Mouse (Mus musculus): ENCODE measurements around the gene Syndig1l.

The Syndig1l gene

DNA sequence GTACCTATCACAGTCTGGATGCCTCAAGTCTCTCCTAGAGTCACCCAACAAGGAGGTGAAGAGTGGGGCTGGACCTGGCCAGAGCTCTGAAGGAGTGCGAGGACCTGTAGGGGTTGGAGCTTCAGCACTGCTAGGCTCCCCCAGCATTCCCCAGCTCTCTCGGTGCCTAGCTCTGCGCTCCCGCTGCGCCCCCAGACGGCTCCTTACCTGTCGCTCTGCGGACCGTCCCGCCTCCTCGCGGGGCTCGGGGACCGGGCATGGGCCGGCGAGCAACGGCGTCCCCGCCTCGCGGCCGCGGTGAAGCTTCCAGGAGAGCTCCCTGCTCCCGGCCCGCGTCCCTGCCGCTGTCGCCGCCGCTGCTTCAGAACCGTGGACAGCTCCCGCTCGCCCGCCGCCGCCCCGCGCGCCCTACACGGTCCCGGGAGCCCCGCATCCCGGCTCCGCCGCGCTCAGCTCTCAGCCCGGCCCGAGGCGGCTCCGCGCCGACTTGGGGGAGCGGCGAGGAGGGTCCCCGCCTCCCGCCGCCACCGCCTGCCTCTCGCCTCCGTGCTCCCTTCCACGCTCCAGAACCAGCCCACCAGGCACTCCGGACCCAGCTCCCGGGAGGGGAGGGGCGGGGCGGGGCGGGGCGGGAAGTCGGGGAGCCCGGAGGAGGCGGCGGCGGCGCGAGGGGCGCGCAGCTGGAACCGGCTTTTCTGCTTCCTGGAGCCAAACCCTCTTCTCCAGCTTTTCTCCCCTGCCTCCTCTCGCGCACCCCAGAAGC lies at the start of gene Syndig1l:
Gene Syndig1l, minus strand, starts transcription at position 513 of the 763 bp plus-strand sequence.
- DNase-seq (ENCODE audit: inconsistent age in 2 of 2, low spot score in 1 of 2): peak; percentile 77 to 94

GRCm38 (mm10) chr12:84748134-84748533 lies 49.5 kb upstream of the Syndig1l start:
- no peak for DNase-seq (ENCODE audit: inconsistent age in 2 of 2, low spot score in 1 of 2)

- DNase-seq (ENCODE audit: inconsistent age in 2 of 2, low spot score in 1 of 2): no peak
Observed at GRCm38 (mm10) chr12:84745700-84746099, 47.1 kb upstream of the Syndig1l start.

DNA sequence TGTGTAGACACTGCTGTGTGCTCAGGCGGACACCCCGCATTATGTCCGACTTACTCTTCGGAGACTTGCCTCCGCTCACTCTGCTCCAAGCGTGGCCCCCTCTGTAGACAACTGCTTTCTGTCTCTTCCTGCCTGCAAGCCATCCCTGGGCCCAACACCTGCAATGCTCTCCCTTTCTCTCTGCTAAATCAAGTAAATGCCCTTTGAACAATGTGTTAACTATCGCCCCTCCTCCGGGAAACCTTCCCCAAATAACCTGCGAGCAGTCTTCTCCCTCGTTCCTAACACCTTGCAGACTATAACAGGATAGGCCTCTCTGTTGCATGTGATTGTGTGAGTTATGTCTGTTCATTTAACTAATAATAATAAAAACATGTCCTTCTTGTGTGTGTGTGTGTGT lies 44.9 kb upstream of the Syndig1l start:
- DNase-seq (ENCODE audit: inconsistent age in 2 of 2, low spot score in 1 of 2): no peak

- no peak for DNase-seq (ENCODE audit: inconsistent age in 2 of 2, low spot score in 1 of 2)
Observed at GRCm38 (mm10) chr12:84733366-84733765, 34.7 kb upstream of the Syndig1l start.

- DNase-seq (ENCODE audit: inconsistent age in 2 of 2, low spot score in 1 of 2): no peak
Observed at GRCm38 (mm10) chr12:84728421-84728820, 29.8 kb upstream of the Syndig1l start.

GRCm38 (mm10) chr12:84727434-84727833 lies 28.8 kb upstream of the Syndig1l start:
- no peak for DNase-seq (ENCODE audit: inconsistent age in 2 of 2, low spot score in 1 of 2)

GRCm38 (mm10) chr12:84726986-84727385 lies 28.4 kb upstream of the Syndig1l start:
- no peak for DNase-seq (ENCODE audit: inconsistent age in 2 of 2, low spot score in 1 of 2)

DNA sequence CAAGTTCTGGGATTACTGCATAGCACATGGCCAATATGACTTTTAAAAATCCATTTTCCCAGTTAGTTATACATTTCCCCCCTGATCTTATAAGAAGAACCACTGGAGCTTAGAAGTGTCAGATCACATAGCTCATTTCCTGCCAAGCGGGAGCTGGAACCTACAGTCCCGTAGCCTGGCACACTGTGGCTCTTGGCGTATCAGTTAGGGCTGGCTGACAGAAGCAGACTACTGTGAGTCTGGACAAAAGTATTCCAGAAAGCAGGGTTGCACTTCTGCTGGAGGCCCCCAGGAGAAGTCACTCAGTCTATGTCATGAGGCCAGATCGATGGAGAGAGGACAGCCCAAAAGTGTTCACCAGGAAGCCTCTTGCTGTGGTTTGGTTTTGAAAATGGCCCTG lies 27.8 kb upstream of the Syndig1l start:
- no peak for DNase-seq (ENCODE audit: inconsistent age in 2 of 2, low spot score in 1 of 2)

GRCm38 (mm10) chr12:84718462-84719244 lies 20.0 kb upstream of the Syndig1l start:
- DNase-seq (ENCODE audit: inconsistent age in 2 of 2, low spot score in 1 of 2): no peak

DNA sequence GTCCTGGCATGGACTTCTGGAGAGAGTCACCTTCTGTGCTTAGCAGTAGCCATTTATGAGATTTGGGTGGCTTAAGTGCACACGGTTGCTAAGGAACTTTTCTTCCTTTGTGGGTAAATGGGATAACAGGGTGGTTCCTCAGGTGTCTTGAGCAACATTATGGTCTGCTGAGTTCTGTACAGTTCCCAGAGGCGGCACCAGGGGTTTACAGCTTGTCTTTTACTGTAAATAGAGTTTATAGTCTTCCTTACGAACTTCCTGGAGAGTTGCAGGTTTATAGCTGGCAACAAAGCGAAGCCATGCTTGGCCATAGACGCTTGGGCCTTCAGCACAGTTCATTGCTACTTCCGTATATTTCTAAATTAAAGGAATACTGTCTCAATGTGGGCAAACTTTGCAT lies 15.9 kb upstream of the Syndig1l start:
- no peak for DNase-seq (ENCODE audit: inconsistent age in 2 of 2, low spot score in 1 of 2)

GRCm38 (mm10) chr12:84709842-84710439 lies 11.3 kb upstream of the Syndig1l start:
- peak; percentile 10 to 58 for DNase-seq (ENCODE audit: inconsistent age in 2 of 2, low spot score in 1 of 2)

- no peak for DNase-seq (ENCODE audit: inconsistent age in 2 of 2, low spot score in 1 of 2)
Observed at GRCm38 (mm10) chr12:84707804-84708203, 9.2 kb upstream of the Syndig1l start.

- DNase-seq (ENCODE audit: inconsistent age in 2 of 2, low spot score in 1 of 2): no peak
Observed at GRCm38 (mm10) chr12:84706886-84707285, 8.3 kb upstream of the Syndig1l start.

- no peak for DNase-seq (ENCODE audit: inconsistent age in 2 of 2, low spot score in 1 of 2)
Observed at GRCm38 (mm10) chr12:84702586-84702985, 4.0 kb upstream of the Syndig1l start.

GRCm38 (mm10) chr12:84692141-84692540 lies 6.5 kb downstream of the Syndig1l start:
- DNase-seq (ENCODE audit: inconsistent age in 2 of 2, low spot score in 1 of 2): no peak

DNA sequence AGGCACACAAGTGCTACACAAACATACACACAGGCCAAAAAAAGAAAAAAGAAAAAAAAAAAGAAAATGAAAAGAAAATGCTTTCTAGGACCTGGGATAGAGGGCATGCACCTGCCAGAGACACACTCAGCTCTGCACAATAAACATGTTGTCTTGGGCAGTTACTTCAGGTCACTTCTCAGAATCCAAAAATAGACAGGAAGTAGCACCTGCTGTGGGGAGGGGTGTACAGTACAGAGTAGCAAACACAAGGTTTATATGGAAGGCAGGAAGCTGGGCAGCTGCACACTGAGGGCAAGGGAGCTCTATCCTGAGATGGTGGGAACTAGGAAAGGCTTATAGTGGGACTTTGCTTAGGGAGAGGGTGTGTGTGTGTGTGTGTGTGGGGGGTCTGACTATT lies 7.3 kb downstream of the Syndig1l start:
- no peak for DNase-seq (ENCODE audit: inconsistent age in 2 of 2, low spot score in 1 of 2)

GRCm38 (mm10) chr12:84689051-84689450 lies 9.6 kb downstream of the Syndig1l start:
- no peak for DNase-seq (ENCODE audit: inconsistent age in 2 of 2, low spot score in 1 of 2)

- DNase-seq (ENCODE audit: inconsistent age in 2 of 2, low spot score in 1 of 2): no peak
Observed at GRCm38 (mm10) chr12:84687531-84687930, 11.1 kb downstream of the Syndig1l start.

DNA sequence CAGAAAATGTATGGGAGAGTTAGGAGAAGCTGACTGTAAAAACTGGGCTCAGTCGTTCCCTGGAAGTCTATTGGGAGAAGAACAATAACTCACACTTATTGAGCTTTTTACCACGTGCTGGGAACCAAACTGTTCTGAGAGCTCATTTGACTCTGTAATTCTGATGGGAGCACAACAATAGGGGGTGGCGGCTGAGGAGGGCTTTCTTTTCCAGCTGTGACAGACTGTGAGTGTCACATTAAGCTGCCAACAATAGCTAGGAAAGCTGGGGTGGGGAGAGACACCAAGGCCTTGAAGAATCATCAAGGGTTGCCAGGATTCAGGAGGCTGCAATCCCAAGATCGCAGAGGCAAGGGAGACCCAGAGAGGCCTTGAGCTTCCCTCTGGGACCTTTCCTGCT lies 12.5 kb downstream of the Syndig1l start:
- no peak for DNase-seq (ENCODE audit: inconsistent age in 2 of 2, low spot score in 1 of 2)

DNA sequence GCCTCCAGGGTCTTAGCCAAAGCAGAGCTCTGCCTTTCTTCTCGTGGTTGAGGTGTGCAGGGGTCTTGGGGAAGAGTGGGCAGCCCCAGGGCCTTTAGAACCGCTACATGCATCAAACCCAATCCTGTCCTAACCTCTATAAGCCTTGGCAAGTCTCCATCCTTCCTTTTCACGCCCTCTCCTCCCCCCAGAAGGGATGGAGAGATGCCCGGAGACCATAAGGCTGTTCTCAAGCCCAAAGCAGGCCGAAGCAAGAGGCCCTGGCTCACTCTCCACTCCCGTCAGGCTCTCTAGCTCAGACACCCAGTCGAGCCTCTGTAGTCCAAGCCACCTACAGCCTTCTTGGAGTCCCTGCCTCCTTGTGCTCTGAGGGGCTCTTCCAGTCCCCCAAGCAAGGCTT lies 14.1 kb downstream of the Syndig1l start:
- DNase-seq (ENCODE audit: inconsistent age in 2 of 2, low spot score in 1 of 2): no peak

- DNase-seq (ENCODE audit: inconsistent age in 2 of 2, low spot score in 1 of 2): no peak
Observed at GRCm38 (mm10) chr12:84676011-84676410, 22.6 kb downstream of the Syndig1l start.

All from adrenal gland, adult (tissue).